Mouse (Mus musculus): ENCODE data around the gene Fgd2. TPM values are rescaled to one million over a fixed set of nuclear protein-coding genes. Genes with fewer than 3 reads are reported as not detected.

The Fgd2 gene
- polyA plus RNA-seq, 1 experiment: 268 TPM

GRCm38 (mm10) chr17:29361982-29362691, 1.4 kb downstream of the Fgd2 start:
- peak overlapping the region; percentile 70 for H3K4me3 ChIP-seq (ENCODE audit: extremely low read depth, insufficient read depth, insufficient read length)

GRCm38 (mm10) chr17:29363109-29363508, 2.4 kb downstream of the Fgd2 start:
- WGBS: 36% methylated on average over 8 of the region's 8 CpGs
- TF ChIP-seq CTCF (IDR thresholded peaks at IDR 0.05; ENCODE audit: extremely low read depth, insufficient read depth, insufficient read length, insufficient replicate concordance) (no peak), POLR2A (IDR thresholded peaks at IDR 0.05; ENCODE audit: low read depth, low read length) (no peak)

More at GRCm38 (mm10) chr17:29361982-29362691, 1.4 kb downstream of the Fgd2 start:
- H3K27ac ChIP-seq (ENCODE audit: insufficient read depth, low read length): peak overlapping the region; percentile 90
- H3K36me3 ChIP-seq (ENCODE audit: control insufficient read depth, insufficient read depth, low read length): peaks cover 10% of the 10 kb centered on the region
- TF ChIP-seq CTCF (IDR thresholded peaks at IDR 0.05; ENCODE audit: extremely low read depth, insufficient read depth, insufficient read length, insufficient replicate concordance): no peak
- no peak for TF ChIP-seq POLR2A (IDR thresholded peaks at IDR 0.05; ENCODE audit: low read depth, low read length)
- 13% methylated on average over 8 of the region's 8 CpGs for WGBS
- peaks cover 34% of the 10 kb centered on the region for H3K4me1 ChIP-seq (ENCODE audit: control insufficient read depth, insufficient read depth, insufficient read length)
- DNase-seq (ENCODE audit: low read depth in 1 of 2, low spot score in 2 of 2): peak; percentile 45 to 69
- H3K27me3 ChIP-seq (ENCODE audit: control insufficient read depth, insufficient read depth, low read length): no peaks in the 10 kb centered on the region

GRCm38 (mm10) chr17:29365105-29365621, 4.4 kb downstream of the Fgd2 start:
- Histone ChIP-seq H3K4me1 (ENCODE audit: control insufficient read depth, insufficient read depth, insufficient read length) (peaks cover 33% of the 10 kb centered on the region), H3K27ac (ENCODE audit: insufficient read depth, low read length) (peak overlapping the region; percentile 84), H3K4me3 (ENCODE audit: extremely low read depth, insufficient read depth, insufficient read length) (peak overlapping the region; percentile 7; the same call in 1 of the 2 replicates), H3K27me3 (ENCODE audit: control insufficient read depth, insufficient read depth, low read length) (no peaks in the 10 kb centered on the region), H3K36me3 (ENCODE audit: control insufficient read depth, insufficient read depth, low read length) (peaks cover 25% of the 10 kb centered on the region)
- DNase-seq (ENCODE audit: low read depth in 1 of 2, low spot score in 2 of 2): peak; percentile 17 to 73
- WGBS: 28% methylated on average over 13 of the region's 13 CpGs
- TF ChIP-seq CTCF (IDR thresholded peaks at IDR 0.05; ENCODE audit: extremely low read depth, insufficient read depth, insufficient read length, insufficient replicate concordance): no peak
- no peak for TF ChIP-seq POLR2A (IDR thresholded peaks at IDR 0.05; ENCODE audit: low read depth, low read length)

More at GRCm38 (mm10) chr17:29363109-29363508, 2.4 kb downstream of the Fgd2 start:
- Histone ChIP-seq H3K4me1 (ENCODE audit: control insufficient read depth, insufficient read depth, insufficient read length) (peaks cover 34% of the 10 kb centered on the region), H3K27ac (ENCODE audit: insufficient read depth, low read length) (peak overlapping the region; percentile 90), H3K4me3 (ENCODE audit: extremely low read depth, insufficient read depth, insufficient read length) (peak overlapping the region; percentile 6; the same call in 1 of the 2 replicates), H3K27me3 (ENCODE audit: control insufficient read depth, insufficient read depth, low read length) (no peaks in the 10 kb centered on the region), H3K36me3 (ENCODE audit: control insufficient read depth, insufficient read depth, low read length) (peaks cover 18% of the 10 kb centered on the region)
- peak in 1 of 2 experiments; percentile 31 for DNase-seq (ENCODE audit: low read depth in 1 of 2, low spot score in 2 of 2)

GRCm38 (mm10) chr17:29368726-29369125, 8.0 kb downstream of the Fgd2 start:
- no peak for TF ChIP-seq CTCF (IDR thresholded peaks at IDR 0.05; ENCODE audit: extremely low read depth, insufficient read depth, insufficient read length, insufficient replicate concordance)
- TF ChIP-seq POLR2A (IDR thresholded peaks at IDR 0.05; ENCODE audit: low read depth, low read length): no peak
- WGBS: 91% methylated on average over 7 of the region's 7 CpGs
- peaks cover 19% of the 10 kb centered on the region; the same call in 1 of the 2 replicates for H3K4me1 ChIP-seq (ENCODE audit: control insufficient read depth, insufficient read depth, insufficient read length)

GRCm38 (mm10) chr17:29370984-29371723, 10.4 kb downstream of the Fgd2 start:
- H3K4me3 ChIP-seq (ENCODE audit: extremely low read depth, insufficient read depth, insufficient read length): no peak overlapping the region
- TF ChIP-seq POLR2A (IDR thresholded peaks at IDR 0.05; ENCODE audit: low read depth, low read length) (no peak), CTCF (IDR thresholded peaks at IDR 0.05; ENCODE audit: extremely low read depth, insufficient read depth, insufficient read length, insufficient replicate concordance) (peak; percentile 99)
- peaks cover 23% of the 10 kb centered on the region for H3K36me3 ChIP-seq (ENCODE audit: control insufficient read depth, insufficient read depth, low read length)
- peak; percentile 78 to 88 for DNase-seq (ENCODE audit: low read depth in 1 of 2, low spot score in 2 of 2)
- no peak overlapping the region for H3K27ac ChIP-seq (ENCODE audit: insufficient read depth, low read length)
- WGBS: 19% methylated on average over 5 of the region's 5 CpGs
- H3K4me1 ChIP-seq (ENCODE audit: control insufficient read depth, insufficient read depth, insufficient read length): no peaks in the 10 kb centered on the region
- H3K27me3 ChIP-seq (ENCODE audit: control insufficient read depth, insufficient read depth, low read length): no peaks in the 10 kb centered on the region

More at GRCm38 (mm10) chr17:29368726-29369125, 8.0 kb downstream of the Fgd2 start:
- peaks cover 25% of the 10 kb centered on the region for H3K36me3 ChIP-seq (ENCODE audit: control insufficient read depth, insufficient read depth, low read length)
- H3K27ac ChIP-seq (ENCODE audit: insufficient read depth, low read length): no peak overlapping the region
- no peak overlapping the region for H3K4me3 ChIP-seq (ENCODE audit: extremely low read depth, insufficient read depth, insufficient read length)
- DNase-seq (ENCODE audit: low read depth in 1 of 2, low spot score in 2 of 2): no peak
- no peaks in the 10 kb centered on the region for H3K27me3 ChIP-seq (ENCODE audit: control insufficient read depth, insufficient read depth, low read length)

GRCm38 (mm10) chr17:29375871-29376270, 15.2 kb downstream of the Fgd2 start:
- H3K36me3 ChIP-seq (ENCODE audit: control insufficient read depth, insufficient read depth, low read length): peaks cover 8% of the 10 kb centered on the region; the same call in 1 of the 2 replicates
- 72% methylated on average over 10 of the region's 10 CpGs for WGBS
- no peak overlapping the region for H3K27ac ChIP-seq (ENCODE audit: insufficient read depth, low read length)
- no peak overlapping the region for H3K4me3 ChIP-seq (ENCODE audit: extremely low read depth, insufficient read depth, insufficient read length)
- no peak for DNase-seq (ENCODE audit: low read depth in 1 of 2, low spot score in 2 of 2)
- no peaks in the 10 kb centered on the region for H3K27me3 ChIP-seq (ENCODE audit: control insufficient read depth, insufficient read depth, low read length)
- TF ChIP-seq POLR2A (IDR thresholded peaks at IDR 0.05; ENCODE audit: low read depth, low read length): no peak
- TF ChIP-seq CTCF (IDR thresholded peaks at IDR 0.05; ENCODE audit: extremely low read depth, insufficient read depth, insufficient read length, insufficient replicate concordance): no peak
- H3K4me1 ChIP-seq (ENCODE audit: control insufficient read depth, insufficient read depth, insufficient read length): no peaks in the 10 kb centered on the region
